Mouse (Mus musculus): ENCODE data around the gene Fignl2. TPM values are rescaled to one million over a fixed set of nuclear protein-coding genes. Genes with fewer than 3 reads are reported as not detected.

Gene Fignl2
- total RNA-seq, 2 experiments from 2014 or later, result 3.5 to 3.9 TPM

DNA sequence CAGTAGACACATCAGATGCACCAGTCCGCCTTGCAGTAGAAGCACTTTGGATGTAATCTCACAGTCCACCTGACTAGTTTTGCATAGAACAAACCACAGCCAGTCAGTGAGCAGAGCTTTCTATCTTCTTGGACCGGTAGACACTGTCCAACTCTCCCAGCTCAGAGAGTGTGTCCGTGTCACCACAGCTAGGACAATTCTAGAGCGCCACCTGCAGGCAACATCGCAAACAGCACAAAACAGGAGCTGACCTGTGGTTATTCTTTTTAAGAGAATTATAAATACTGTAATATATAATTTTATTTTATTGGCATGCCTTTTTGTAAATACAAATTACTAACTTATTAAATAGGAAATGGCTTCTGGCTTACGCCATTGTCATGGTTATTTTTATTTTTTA lies 35.8 kb downstream of the Fignl2 start:
- DNase-seq, result peak; percentile 59 to 80
- intact Hi-C loops (cut with DNase I), result loop anchor here (5.0 kb wide), 2 partner anchors 205 to 285 kb away; no protein-coding TSS in a partner anchor

DNA sequence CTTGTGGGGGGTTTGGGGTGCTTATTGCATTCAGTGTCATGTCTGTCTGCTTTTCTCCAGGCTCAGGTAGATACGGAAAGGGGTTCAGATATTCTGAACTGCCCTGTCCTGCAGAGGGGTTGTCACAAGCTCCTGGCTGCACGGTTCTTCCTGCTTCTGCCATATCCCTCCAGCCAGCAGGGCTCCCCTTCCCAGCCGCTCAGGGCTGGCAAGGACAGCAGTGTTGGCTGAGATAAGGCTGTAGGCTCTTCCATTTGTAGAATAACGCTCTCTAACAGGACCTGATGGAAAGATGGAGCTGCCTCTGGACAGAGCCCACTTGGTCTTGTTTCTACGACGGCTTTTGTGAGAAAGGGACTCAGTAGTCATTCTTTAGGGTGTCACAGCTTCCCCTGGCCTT lies 36.4 kb downstream of the Fignl2 start:
- intact Hi-C loops (cut with DNase I), result loop anchor here (5.0 kb wide), 2 partner anchors 205 to 285 kb away; no protein-coding TSS in a partner anchor
- no peak for DNase-seq

DNA sequence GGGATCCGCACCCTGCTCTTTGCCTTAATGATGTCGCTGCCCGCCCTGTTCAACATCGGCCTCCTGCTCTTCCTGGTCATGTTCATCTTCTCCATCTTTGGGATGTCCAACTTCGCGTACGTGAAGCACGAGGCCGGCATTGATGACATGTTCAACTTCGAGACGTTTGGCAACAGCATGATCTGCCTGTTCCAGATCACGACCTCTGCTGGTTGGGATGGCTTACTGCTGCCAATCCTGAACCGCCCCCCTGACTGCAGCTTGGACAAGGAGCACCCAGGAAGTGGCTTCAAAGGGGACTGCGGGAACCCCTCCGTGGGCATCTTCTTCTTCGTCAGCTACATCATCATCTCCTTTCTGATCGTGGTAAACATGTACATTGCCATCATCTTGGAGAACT lies 38.7 kb downstream of the Fignl2 start:
- intact Hi-C loops (cut with DNase I), result loop anchor here (5.0 kb wide), 2 partner anchors 202 to 282 kb away; no protein-coding TSS in a partner anchor

DNA sequence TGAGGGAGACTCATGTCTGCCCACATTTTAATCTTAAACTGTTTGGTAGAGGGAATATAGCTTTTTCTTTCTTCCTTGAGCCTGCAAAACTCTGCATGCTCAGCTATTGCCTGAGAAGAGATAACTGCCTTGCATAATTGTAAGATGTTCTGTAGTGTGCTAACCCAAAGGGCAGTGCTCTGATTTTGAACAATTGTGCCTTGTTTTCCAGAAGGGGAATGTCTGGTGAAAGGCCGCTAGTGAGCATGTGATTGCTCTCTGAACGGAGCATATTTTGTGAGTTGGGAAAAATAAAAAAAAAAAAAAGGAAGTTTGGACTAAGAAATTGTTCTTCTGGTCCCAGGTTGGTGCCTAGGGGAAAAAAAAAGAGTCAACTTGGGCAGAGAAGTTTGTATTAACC lies 49.4 kb downstream of the Fignl2 start:
- intact Hi-C loops (cut with DNase I), result no loop called here
- no peak for DNase-seq

More for the DNA sequence above, 38.7 kb downstream of the Fignl2 start:
- peak in 1 of 2 experiments; percentile 28 for DNase-seq

DNA sequence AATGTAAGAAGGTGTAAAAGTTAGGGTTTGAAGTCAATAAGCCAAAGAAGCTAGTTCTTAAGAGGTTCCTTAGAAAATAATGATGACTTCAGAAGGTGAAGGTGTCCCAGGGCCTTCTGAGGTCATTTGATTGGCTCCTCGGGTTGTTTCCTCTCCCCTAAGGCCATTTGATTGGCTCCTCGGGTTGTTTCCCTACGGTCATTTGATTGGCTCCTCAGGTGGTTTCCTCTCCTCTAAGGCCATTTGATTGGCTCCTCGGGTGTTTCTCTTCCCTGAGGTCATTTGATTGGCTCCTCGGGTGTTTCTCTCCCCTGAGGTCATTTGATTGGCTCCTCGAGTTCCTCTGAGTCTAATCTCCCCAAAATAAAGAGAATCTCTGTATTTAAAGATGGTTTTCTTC lies 67.0 kb downstream of the Fignl2 start:
- DNase-seq, result no peak
- intact Hi-C loops (cut with DNase I), result no loop called here

DNA sequence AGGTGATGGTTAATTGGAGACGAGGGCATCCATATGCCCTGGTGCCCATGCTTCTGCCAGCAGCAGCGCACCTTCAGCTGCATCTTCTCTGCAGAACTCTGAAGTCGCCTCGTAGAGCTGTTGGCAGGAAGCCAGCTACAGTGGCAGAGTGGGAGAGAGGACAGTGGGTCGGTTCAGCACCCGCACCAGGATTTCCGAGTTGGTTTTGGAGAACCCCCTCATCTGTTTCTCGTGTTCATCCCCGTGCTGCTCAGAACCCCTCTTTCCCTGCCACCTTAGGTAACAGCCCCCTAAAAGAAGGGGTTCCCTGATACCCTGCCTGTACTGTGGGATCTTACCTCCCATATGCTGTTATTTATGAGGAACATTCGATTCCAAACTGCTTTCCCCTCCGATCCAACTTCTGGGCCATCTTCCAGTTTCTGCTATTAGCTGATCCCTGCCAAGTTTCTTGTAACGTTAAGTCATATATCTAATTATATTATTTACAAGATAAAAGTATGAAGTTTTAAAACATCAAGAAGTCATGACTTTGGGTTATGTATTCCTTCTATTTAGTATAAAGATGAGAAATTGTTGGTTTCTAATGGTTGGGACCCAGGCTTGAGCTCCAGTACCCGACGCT lies 69.9 kb downstream of the Fignl2 start:
- no peak for DNase-seq
- intact Hi-C loops (cut with DNase I), result no loop called here

DNA sequence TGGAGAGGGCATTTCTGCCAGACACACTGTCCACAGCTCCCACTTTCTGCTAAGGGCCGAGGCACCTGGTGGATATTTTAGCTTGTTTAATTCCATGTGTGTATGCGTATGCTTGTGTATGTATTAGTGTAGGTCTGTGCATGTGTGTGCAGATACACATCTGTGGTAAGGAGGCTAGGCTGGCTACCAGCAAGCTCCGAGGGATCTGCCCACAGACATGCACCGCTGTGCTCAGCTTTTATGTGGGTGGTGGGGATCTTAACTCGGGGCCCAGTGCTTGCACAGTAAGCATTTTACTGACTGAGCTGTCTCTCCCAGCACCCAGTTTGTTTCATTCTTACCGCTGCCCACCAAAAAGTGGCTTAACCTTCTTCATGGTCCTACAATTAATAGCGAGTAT lies 71.1 kb downstream of the Fignl2 start:
- intact Hi-C loops (cut with DNase I), result no loop called here
- no peak for DNase-seq

DNA sequence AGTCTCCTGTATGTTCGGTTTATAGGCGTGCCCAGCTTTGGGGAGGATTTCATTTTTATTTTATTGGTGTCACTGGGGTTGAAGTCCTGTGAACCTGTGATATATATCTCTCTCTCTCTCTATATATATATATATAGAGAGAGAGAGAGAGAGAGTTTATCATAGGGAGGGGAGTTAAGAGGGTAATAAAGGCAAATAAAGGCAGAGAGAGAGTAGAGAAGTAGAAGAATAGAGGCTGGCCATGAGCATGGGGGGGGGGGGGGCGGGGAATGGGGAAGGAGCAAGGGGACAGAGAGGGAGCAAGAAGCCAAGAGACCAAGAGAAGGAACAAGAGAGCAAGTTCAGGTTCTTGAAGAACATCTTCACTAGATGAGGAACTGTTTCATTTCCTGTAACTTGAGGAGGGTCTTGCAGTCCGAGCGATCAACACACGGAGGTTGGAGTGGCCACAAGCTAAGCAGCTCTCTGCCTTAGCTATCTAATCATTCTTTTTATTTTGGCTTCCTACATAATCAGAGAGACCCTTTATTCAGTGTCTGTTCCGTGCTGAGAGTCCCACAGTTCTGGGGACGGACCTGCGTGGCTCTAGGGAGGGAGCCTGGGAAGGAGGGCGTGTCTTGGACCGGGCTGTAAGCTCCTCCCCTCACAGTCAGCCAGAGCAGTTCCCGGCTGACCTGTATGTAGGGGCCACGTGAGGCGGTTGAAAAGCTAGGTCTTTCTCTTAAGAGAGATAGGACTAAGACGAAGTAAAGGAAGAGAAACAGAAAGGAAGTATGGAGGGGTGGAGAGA lies 71.9 kb downstream of the Fignl2 start:
- intact Hi-C loops (cut with DNase I), result no loop called here
- DNase-seq, result peak; percentile 39 to 55

DNA sequence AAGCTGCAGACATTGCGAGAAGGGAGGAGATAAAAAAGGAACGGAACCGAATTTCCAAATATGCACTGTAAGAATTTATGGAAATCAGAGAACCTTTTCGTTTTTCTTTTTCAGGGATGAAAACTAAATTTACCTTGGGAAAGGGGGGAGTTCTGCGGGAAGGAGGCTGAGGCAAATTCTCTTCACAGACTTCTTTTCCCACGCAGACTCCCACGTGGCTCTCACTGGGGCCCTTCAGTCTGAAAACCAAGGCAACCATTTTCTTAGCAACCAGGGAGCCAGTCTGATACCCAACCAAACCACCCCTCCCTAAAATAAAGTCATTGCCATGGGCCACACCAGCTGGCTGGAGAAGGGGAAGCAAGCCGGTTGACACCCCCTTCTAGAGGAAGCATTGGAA lies 72.7 kb downstream of the Fignl2 start:
- intact Hi-C loops (cut with DNase I), result no loop called here
- DNase-seq, result no peak

DNA sequence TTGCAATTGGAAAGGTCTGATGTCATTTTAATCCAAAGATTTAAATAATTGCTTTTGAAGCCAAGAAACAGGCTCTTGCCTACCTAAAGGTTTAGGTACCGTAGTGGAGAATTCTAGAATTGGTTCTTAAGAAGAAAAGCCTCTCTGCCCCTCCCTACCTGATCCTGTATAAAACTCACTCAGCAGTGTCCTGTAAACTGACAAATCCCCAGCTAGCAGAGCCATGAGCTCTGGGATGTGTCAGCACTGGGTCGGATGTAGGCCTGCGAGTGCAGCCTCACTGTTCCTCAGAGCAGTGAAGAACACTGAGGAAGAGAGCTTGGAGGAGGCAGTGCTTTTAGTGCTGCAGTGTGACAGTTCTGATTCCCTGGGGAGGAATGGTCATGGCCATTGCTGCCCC lies 73.8 kb downstream of the Fignl2 start:
- intact Hi-C loops (cut with DNase I), result no loop called here
- DNase-seq, result no peak

DNA sequence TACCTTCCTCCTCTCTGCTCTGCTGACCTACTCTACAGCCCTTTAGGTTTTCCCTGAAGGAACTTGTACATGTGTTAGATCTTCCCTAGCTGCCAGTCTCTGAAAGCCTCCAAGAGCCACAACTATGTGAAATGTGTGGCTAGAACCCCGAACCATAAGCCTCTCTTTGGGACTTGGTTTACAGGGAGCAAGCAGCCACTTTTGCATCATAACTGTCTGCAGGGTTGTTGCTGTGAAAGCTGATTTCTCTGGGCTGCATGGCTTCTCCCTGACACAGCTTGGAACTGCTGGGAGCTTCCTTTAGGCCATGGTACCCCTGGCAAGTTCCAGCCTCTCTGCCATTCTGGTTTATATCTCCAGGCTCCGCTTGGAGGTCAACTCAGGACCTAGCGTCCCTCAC lies 75.9 kb downstream of the Fignl2 start:
- intact Hi-C loops (cut with DNase I), result no loop called here

DNA sequence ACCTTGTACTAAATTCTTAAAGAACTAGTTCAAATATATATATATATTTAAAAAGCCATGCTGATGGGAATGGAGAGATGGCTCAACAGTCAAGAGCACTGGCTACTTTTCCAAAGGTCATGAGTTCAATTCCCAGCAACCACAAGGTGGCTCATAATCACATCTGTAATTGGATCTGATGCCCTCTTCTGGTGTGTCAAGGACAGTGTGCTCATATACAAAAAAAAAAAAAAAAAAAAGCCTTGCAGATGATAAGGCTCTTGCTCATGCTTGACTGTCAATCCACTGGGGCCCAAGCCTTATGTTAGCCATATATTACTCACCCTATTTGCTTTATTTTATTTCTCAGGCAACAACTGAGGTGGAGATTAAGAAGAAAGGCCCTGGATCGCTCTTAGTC lies 76.7 kb downstream of the Fignl2 start:
- intact Hi-C loops (cut with DNase I), result no loop called here

More for the DNA sequence above, 75.9 kb downstream of the Fignl2 start:
- no peak for DNase-seq

More for the DNA sequence above, 76.7 kb downstream of the Fignl2 start:
- DNase-seq, result no peak

Other genes starting within 250 kb of the Fignl2 start
- under 1 TPM; 0.35 to 0.72 TPM for gene Scn8a, start 208.7 kb downstream of the Fignl2 start, total RNA-seq (2021)
- gene Gm47841, start 31.2 kb downstream of the Fignl2 start, total RNA-seq (2021), result under 1 TPM; 0.25 to 0.41 TPM
- gene Ankrd33, start 37.2 kb upstream of the Fignl2 start, total RNA-seq (2021), result not detected
- 10 to 100 TPM; 27.1 to 36.6 TPM for gene Acvrl1, start 50.0 kb upstream of the Fignl2 start, total RNA-seq (2021)
- gene Acvr1b, start 95.5 kb upstream of the Fignl2 start, total RNA-seq (2021), result 10 to 100 TPM; 18.7 to 20.9 TPM
- 10 to 100 TPM; 14.9 to 18.0 TPM for gene Grasp, start 145.6 kb upstream of the Fignl2 start, total RNA-seq (2021)
- 10 to 100 TPM; 16.8 to 20.4 TPM for gene Nr4a1, start 175.7 kb upstream of the Fignl2 start, total RNA-seq (2021)
- gene Atg101, start 205.7 kb upstream of the Fignl2 start, total RNA-seq (2021), result 10 to 100 TPM; 24.1 to 28.2 TPM
- gene 6030408B16Rik, start 214.6 kb upstream of the Fignl2 start, total RNA-seq (2021), result 1 to 10 TPM; 2.3 to 3.6 TPM

Data from heart, postnatal 10 days (tissue).